8 mouse cellular contexts compared by ENCODE assay signal in the genomic region with DNA sequence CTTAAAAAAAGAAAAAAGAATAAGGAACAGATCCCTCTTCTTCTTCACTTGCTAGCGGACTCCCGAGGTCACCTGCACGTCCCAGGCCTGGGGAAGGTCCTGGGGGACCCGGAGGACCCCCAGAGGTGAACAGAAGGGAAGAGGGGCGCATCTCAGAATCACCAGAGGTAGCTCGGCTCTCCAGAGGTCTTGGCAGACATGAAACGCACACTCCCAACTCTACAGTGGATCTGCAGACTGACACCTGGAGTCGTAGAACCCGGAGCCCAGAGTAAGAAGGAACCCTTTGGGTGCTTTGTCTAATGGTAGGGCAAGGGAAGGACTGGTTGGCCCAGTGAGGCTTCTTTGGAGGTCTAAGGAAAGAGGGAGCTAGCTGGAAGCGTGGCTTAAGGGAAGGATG. TPM values are rescaled to one million over a fixed set of nuclear protein-coding genes. Genes with fewer than 3 reads are reported as not detected.
A peak's percentile ranks its signal among the peaks of the same experiment; 100 is the strongest.
DNase-seq lines count a peak whose midpoint lies in the region; ATAC-seq lines count a peak whose summit lies in the region.

No protein-coding gene starts in this region.

- peak overlapping the region; percentile 58 for H3K4me3 ChIP-seq in heart, embryonic 15.5 days
- H3K4me3 ChIP-seq in embryonic facial prominence, embryonic 12.5 days: peak overlapping the region; percentile 46
- H3K4me3 ChIP-seq in hindbrain, embryonic 15.5 days: peak overlapping the region; percentile 61
- peak overlapping the region; percentile 50 for H3K4me3 ChIP-seq in midbrain, embryonic 13.5 days (replicated peaks)

- intact Hi-C loops in heart, postnatal 36 days (cut with DNase I): no loop called here

- H3K9me3 ChIP-seq in heart, embryonic 15.5 days (replicated peaks): no peaks in the 10 kb centered on the region
- H3K9me3 ChIP-seq in embryonic facial prominence, embryonic 12.5 days: no peaks in the 10 kb centered on the region
- no peaks in the 10 kb centered on the region for H3K9me3 ChIP-seq in hindbrain, embryonic 15.5 days
- no peaks in the 10 kb centered on the region for H3K9me3 ChIP-seq in midbrain, embryonic 13.5 days

- no peak for ATAC-seq in heart, embryonic 15.5 days (replicated peaks; ENCODE audit: insufficient number of reproducible peaks, insufficient read depth, low FRiP score, low read depth)
- no peak for ATAC-seq in embryonic facial prominence, embryonic 12.5 days (ENCODE audit: insufficient number of reproducible peaks, insufficient read depth, low FRiP score, low TSS enrichment)
- peak; percentile 5; the same call in 1 of the 2 replicates for ATAC-seq in hindbrain, embryonic 15.5 days (ENCODE audit: low FRiP score, low read depth)
- no peak for ATAC-seq in midbrain, embryonic 13.5 days
- ATAC-seq in CD4-positive, CD25-positive, alpha-beta regulatory T cell, adult 4 months: no peak

- H3K27ac ChIP-seq in heart, embryonic 15.5 days: no peak overlapping the region
- H3K27ac ChIP-seq in embryonic facial prominence, embryonic 12.5 days: no peak overlapping the region
- peak overlapping the region; percentile 71; the same call in 1 of the 2 replicates for H3K27ac ChIP-seq in hindbrain, embryonic 15.5 days (replicated peaks)
- H3K27ac ChIP-seq in midbrain, embryonic 13.5 days: no peak overlapping the region

- peak overlapping the region; percentile 90 for H3K4me2 ChIP-seq in heart, embryonic 15.5 days
- H3K4me2 ChIP-seq in embryonic facial prominence, embryonic 12.5 days (replicated peaks): peak overlapping the region; percentile 81
- peak overlapping the region; percentile 87 for H3K4me2 ChIP-seq in hindbrain, embryonic 15.5 days
- H3K4me2 ChIP-seq in midbrain, embryonic 13.5 days (replicated peaks): peak overlapping the region; percentile 70

- H3K4me1 ChIP-seq in heart, embryonic 15.5 days (replicated peaks): peaks cover 8% of the 10 kb centered on the region
- peaks cover 6% of the 10 kb centered on the region; the same call in 1 of the 2 replicates for H3K4me1 ChIP-seq in embryonic facial prominence, embryonic 12.5 days
- peaks cover 9% of the 10 kb centered on the region for H3K4me1 ChIP-seq in hindbrain, embryonic 15.5 days (replicated peaks)
- H3K4me1 ChIP-seq in midbrain, embryonic 13.5 days (replicated peaks): peaks cover 7% of the 10 kb centered on the region

- 0 out of 2 replicates have a peak overlapping the region, but pooled peaks have one; percentile 56 for H3K9ac ChIP-seq in heart, embryonic 15.5 days
- H3K9ac ChIP-seq in embryonic facial prominence, embryonic 12.5 days: no peak overlapping the region
- H3K9ac ChIP-seq in hindbrain, embryonic 15.5 days: peak overlapping the region; percentile 73
- peak overlapping the region; percentile 68 for H3K9ac ChIP-seq in midbrain, embryonic 13.5 days (replicated peaks)

- H3K27me3 ChIP-seq in heart, embryonic 15.5 days: no peaks in the 10 kb centered on the region
- H3K27me3 ChIP-seq in embryonic facial prominence, embryonic 12.5 days: peaks cover 3% of the 10 kb centered on the region; the same call in 1 of the 2 replicates
- H3K27me3 ChIP-seq in hindbrain, embryonic 15.5 days: no peaks in the 10 kb centered on the region
- no peaks in the 10 kb centered on the region for H3K27me3 ChIP-seq in midbrain, embryonic 13.5 days

- 85% methylated on average over 10 of the region's 10 CpGs for WGBS in heart, embryonic 15.5 days
- WGBS in embryonic facial prominence, embryonic 12.5 days: 78% methylated on average over 10 of the region's 10 CpGs
- 81% methylated on average over 10 of the region's 10 CpGs for WGBS in hindbrain, embryonic 15.5 days
- WGBS in midbrain, embryonic 13.5 days: 79% methylated on average over 10 of the region's 10 CpGs

- DNase-seq in heart, postnatal 36 days: no peak
- no peak for DNase-seq in adrenal gland, adult (ENCODE audit: inconsistent age in 2 of 2, low spot score in 1 of 2)
- no peak for DNase-seq in kidney, adult 9 months

- H3K36me3 ChIP-seq in heart, embryonic 15.5 days: no peaks in the 10 kb centered on the region
- H3K36me3 ChIP-seq in embryonic facial prominence, embryonic 12.5 days: no peaks in the 10 kb centered on the region
- no peaks in the 10 kb centered on the region for H3K36me3 ChIP-seq in hindbrain, embryonic 15.5 days
- H3K36me3 ChIP-seq in midbrain, embryonic 13.5 days: no peaks in the 10 kb centered on the region

RNA-seq across cellular contexts. Expression of a gene that starts 11.5 kb away (rescaled TPM):
- 1.0 and 2.6 TPM in 2 replicates for polyA plus RNA-seq in heart, embryonic 15.5 days (2015; fragmentation: Nextera tagmentation; extraction: Ambion mirVana)
- 1 to 10 TPM; 2.7 to 3.2 TPM for total RNA-seq in heart, postnatal 36 days (2021)
- polyA plus RNA-seq in embryonic facial prominence, embryonic 12.5 days (2016; fragmentation: Nextera tagmentation; extraction: Ambion mirVana): 3.0 and 3.2 TPM in 2 replicates
- polyA plus RNA-seq in hindbrain, embryonic 15.5 days (2015; fragmentation: Nextera tagmentation; extraction: Ambion mirVana): 2.5 and 3.3 TPM in 2 replicates
- 0.23 and 0.46 TPM in 2 replicates for polyA plus RNA-seq in midbrain, embryonic 13.5 days (2015; fragmentation: Nextera tagmentation; extraction: Ambion mirVana)
- polyA plus RNA-seq in CD4-positive, CD25-positive, alpha-beta regulatory T cell, adult 4 months (2017; shearing (Covaris generic)): under 1 TPM in 1 of 2 experiments, not detected in 1; 0.20 TPM

RNA-seq across cellular contexts. Expression of a gene that starts 11.5 kb away (rescaled TPM):
- polyA plus RNA-seq in heart, embryonic 15.5 days (2015; fragmentation: Nextera tagmentation; extraction: Ambion mirVana): 25.3 and 37.6 TPM in 2 replicates
- total RNA-seq in heart, postnatal 36 days (2021): 10 to 100 TPM; 32.0 to 32.9 TPM
- polyA plus RNA-seq in embryonic facial prominence, embryonic 12.5 days (2016; fragmentation: Nextera tagmentation; extraction: Ambion mirVana): 24.1 and 25.6 TPM in 2 replicates
- 13.8 and 14.4 TPM in 2 replicates for polyA plus RNA-seq in hindbrain, embryonic 15.5 days (2015; fragmentation: Nextera tagmentation; extraction: Ambion mirVana)
- polyA plus RNA-seq in midbrain, embryonic 13.5 days (2015; fragmentation: Nextera tagmentation; extraction: Ambion mirVana): 11.7 and 11.9 TPM in 2 replicates
- 100 to 1,000 TPM in 1 of 2 experiments, 10 to 100 TPM in 1; 49.3 to 132 TPM for polyA plus RNA-seq in CD4-positive, CD25-positive, alpha-beta regulatory T cell, adult 4 months (2017; shearing (Covaris generic))

RNA-seq across cellular contexts. Expression of a gene that starts 17.1 kb away (rescaled TPM):
- 0.24 and 0.82 TPM in 2 replicates for polyA plus RNA-seq in heart, embryonic 15.5 days (2015; fragmentation: Nextera tagmentation; extraction: Ambion mirVana)
- under 1 TPM; 0.41 to 0.67 TPM for total RNA-seq in heart, postnatal 36 days (2021)
- 0.56 and 1.5 TPM in 2 replicates for polyA plus RNA-seq in embryonic facial prominence, embryonic 12.5 days (2016; fragmentation: Nextera tagmentation; extraction: Ambion mirVana)
- polyA plus RNA-seq in hindbrain, embryonic 15.5 days (2015; fragmentation: Nextera tagmentation; extraction: Ambion mirVana): 0.18 and 0.26 TPM in 2 replicates
- 0.13 and 0.21 TPM in 2 replicates for polyA plus RNA-seq in midbrain, embryonic 13.5 days (2015; fragmentation: Nextera tagmentation; extraction: Ambion mirVana)
- polyA plus RNA-seq in CD4-positive, CD25-positive, alpha-beta regulatory T cell, adult 4 months (2017; shearing (Covaris generic)): under 1 TPM; 0.77 to 0.81 TPM

RNA-seq across cellular contexts. Expression of a gene that starts 27.4 kb away (rescaled TPM):
- polyA plus RNA-seq in heart, embryonic 15.5 days (2015; fragmentation: Nextera tagmentation; extraction: Ambion mirVana): 144 and 177 TPM in 2 replicates
- total RNA-seq in heart, postnatal 36 days (2021): 100 to 1,000 TPM; 140 to 148 TPM
- polyA plus RNA-seq in embryonic facial prominence, embryonic 12.5 days (2016; fragmentation: Nextera tagmentation; extraction: Ambion mirVana): 161 and 172 TPM in 2 replicates
- 137 TPM in 2 replicates for polyA plus RNA-seq in hindbrain, embryonic 15.5 days (2015; fragmentation: Nextera tagmentation; extraction: Ambion mirVana)
- polyA plus RNA-seq in midbrain, embryonic 13.5 days (2015; fragmentation: Nextera tagmentation; extraction: Ambion mirVana): 86.7 and 101 TPM in 2 replicates
- polyA plus RNA-seq in CD4-positive, CD25-positive, alpha-beta regulatory T cell, adult 4 months (2017; shearing (Covaris generic)): 100 to 1,000 TPM; 124 to 159 TPM

RNA-seq across cellular contexts. Expression of a gene that starts 32.4 kb away (rescaled TPM):
- 79.4 and 84.5 TPM in 2 replicates for polyA plus RNA-seq in heart, embryonic 15.5 days (2015; fragmentation: Nextera tagmentation; extraction: Ambion mirVana)
- 100 to 1,000 TPM; 232 to 235 TPM for total RNA-seq in heart, postnatal 36 days (2021)
- 49.9 and 59.3 TPM in 2 replicates for polyA plus RNA-seq in embryonic facial prominence, embryonic 12.5 days (2016; fragmentation: Nextera tagmentation; extraction: Ambion mirVana)
- 22.2 and 22.7 TPM in 2 replicates for polyA plus RNA-seq in hindbrain, embryonic 15.5 days (2015; fragmentation: Nextera tagmentation; extraction: Ambion mirVana)
- polyA plus RNA-seq in midbrain, embryonic 13.5 days (2015; fragmentation: Nextera tagmentation; extraction: Ambion mirVana): 20.7 and 24.5 TPM in 2 replicates
- polyA plus RNA-seq in CD4-positive, CD25-positive, alpha-beta regulatory T cell, adult 4 months (2017; shearing (Covaris generic)): 10 to 100 TPM; 46.4 to 77.9 TPM
